Mouse (Mus musculus): ENCODE measurements at regions not wholly inside any gene's neighbourhood (a gene's known extent, or its start where the extent isn't known, plus 50 kb on each side); places are given as distances from the start of the nearest gene placed in this dataset.

DNA sequence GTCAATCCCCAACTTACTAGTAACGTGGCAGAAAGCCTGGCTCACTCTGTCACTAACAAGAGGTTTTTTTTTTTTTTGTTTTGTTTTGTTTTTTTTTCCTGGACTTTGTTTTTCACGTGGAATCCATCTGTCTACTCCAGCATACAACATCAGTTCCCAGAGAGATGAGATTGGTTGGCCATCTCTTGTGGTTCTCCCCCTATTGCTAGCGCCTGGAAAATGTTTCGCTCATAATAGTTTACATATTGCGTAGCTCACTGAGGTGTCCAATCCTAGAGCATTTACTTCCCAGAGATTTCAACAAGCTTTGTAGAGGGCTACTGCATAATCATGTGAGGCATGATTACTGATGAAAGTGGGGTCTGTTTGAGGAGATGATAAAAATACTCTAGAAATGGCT lies 360.1 kb downstream of the Gsdmc2 start:
- TF ChIP-seq POLR2A (IDR thresholded peaks at IDR 0.05; ENCODE audit: extremely low read depth, insufficient read depth, low read length) (no peak), CTCF (IDR thresholded peaks at IDR 0.05; ENCODE audit: low read depth, low read length) (no peak)
